8 mouse cellular contexts compared by ENCODE assay signal in the genomic region with DNA sequence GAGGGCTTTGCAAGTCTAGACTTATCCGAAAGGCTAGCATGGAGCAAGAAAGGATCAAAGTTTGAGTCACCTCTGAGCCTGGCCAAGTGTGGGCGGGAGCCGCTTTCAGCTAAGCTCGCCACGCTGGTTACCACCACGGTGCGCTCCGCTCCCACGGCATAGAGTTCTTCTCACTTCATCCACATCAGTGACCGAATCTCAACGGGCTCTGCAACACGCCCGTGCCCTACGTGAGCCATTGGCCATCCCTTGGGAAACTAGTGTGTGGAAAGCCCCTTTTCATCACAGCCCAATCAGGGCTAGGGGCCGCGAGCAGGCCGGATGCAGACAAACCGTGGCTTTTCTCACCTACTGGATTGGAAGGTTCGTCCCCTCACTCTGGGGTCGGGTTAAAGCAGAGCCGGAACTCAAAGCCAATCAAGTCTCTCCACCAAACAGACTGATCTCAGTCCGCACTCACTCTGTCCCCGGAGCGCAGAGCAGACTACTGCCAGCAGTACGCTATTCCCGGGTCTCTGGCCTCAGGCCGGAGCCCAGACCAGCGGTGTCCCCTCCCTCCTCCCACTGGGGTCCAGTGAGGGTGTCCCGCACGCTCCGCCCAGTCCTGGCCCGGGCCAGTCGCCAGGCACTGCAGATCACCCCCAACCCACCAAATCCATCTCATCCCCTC. TPM values are rescaled to one million over a fixed set of nuclear protein-coding genes. Genes with fewer than 3 reads are reported as not detected.
DNase-seq lines count a peak whose midpoint lies in the region; ATAC-seq and TF ChIP-seq lines count a peak whose summit lies in the region.

No protein-coding gene starts in this region.

- no peaks in the 10 kb centered on the region for H3K9me3 ChIP-seq in forebrain, embryonic 16.5 days (ENCODE audit: control insufficient read depth, low read length)
- no peaks in the 10 kb centered on the region for H3K9me3 ChIP-seq in hindbrain, embryonic 11.5 days (ENCODE audit: control insufficient read depth, low read length)
- no peaks in the 10 kb centered on the region for H3K9me3 ChIP-seq in limb, embryonic 15.5 days

- H3K9ac ChIP-seq in forebrain, embryonic 16.5 days (replicated peaks; ENCODE audit: low read depth, low read length): peak overlapping the region; percentile 75
- H3K9ac ChIP-seq in hindbrain, embryonic 11.5 days (ENCODE audit: low read depth, low read length): peak overlapping the region; percentile 76
- peak overlapping the region; percentile 76 for H3K9ac ChIP-seq in limb, embryonic 15.5 days

- peak; percentile 18 to 21 for DNase-seq in cerebellum, adult 18-20 months
- DNase-seq in cerebellum, adult 9-11 months: no peak
- DNase-seq in cerebellum, adult 2 months: peak in 1 of 2 experiments; percentile 32
- DNase-seq in hindbrain, embryonic 11.5 days (ENCODE audit: low spot score): peak; percentile 77
- peak; percentile 34 to 46 for DNase-seq in natural killer cell, adult 2 months (ENCODE audit: low spot score in 2 of 2)
- DNase-seq in T-cell, adult 2 months (ENCODE audit: low spot score): no peak

- TF ChIP-seq POLR2A in cerebellum, adult 2 months (IDR thresholded peaks at IDR 0.05; ENCODE audit: borderline replicate concordance, insufficient read depth, low read length): no peak

- peak; percentile 32 for ATAC-seq in forebrain, embryonic 16.5 days
- peak; percentile 74 for ATAC-seq in hindbrain, embryonic 11.5 days (ENCODE audit: low FRiP score)
- peak; percentile 37 for ATAC-seq in limb, embryonic 15.5 days (ENCODE audit: insufficient number of reproducible peaks, low FRiP score, low TSS enrichment, low read depth)

- no peaks in the 10 kb centered on the region for H3K4me1 ChIP-seq in cerebellum, adult 2 months (ENCODE audit: control insufficient read depth, insufficient read depth, low read length)
- H3K4me1 ChIP-seq in forebrain, embryonic 16.5 days (replicated peaks; ENCODE audit: control insufficient read depth, insufficient read depth, low read length): peaks cover 39% of the 10 kb centered on the region
- H3K4me1 ChIP-seq in hindbrain, embryonic 11.5 days (replicated peaks; ENCODE audit: control insufficient read depth, insufficient read depth, low read length): peaks cover 12% of the 10 kb centered on the region
- peaks cover 56% of the 10 kb centered on the region for H3K4me1 ChIP-seq in limb, embryonic 15.5 days

- TF ChIP-seq CTCF in cerebellum, adult 2 months (IDR thresholded peaks at IDR 0.05; ENCODE audit: borderline replicate concordance, insufficient read depth, low read depth, low read length): no peak

- H3K27me3 ChIP-seq in cerebellum, adult 2 months (ENCODE audit: control insufficient read depth, insufficient read depth, low read length): no peaks in the 10 kb centered on the region
- no peaks in the 10 kb centered on the region for H3K27me3 ChIP-seq in forebrain, embryonic 16.5 days (replicated peaks; ENCODE audit: control insufficient read depth, insufficient read depth, low read length)
- no peaks in the 10 kb centered on the region for H3K27me3 ChIP-seq in hindbrain, embryonic 11.5 days (ENCODE audit: control insufficient read depth, insufficient read depth, low read length)
- H3K27me3 ChIP-seq in limb, embryonic 15.5 days: no peaks in the 10 kb centered on the region

- H3K4me3 ChIP-seq in cerebellum, adult 2 months (replicated peaks; ENCODE audit: insufficient read depth, low read depth, low read length): peak overlapping the region; percentile 50
- peak overlapping the region; percentile 76 for H3K4me3 ChIP-seq in forebrain, embryonic 16.5 days (replicated peaks; ENCODE audit: low read length)
- H3K4me3 ChIP-seq in hindbrain, embryonic 11.5 days (ENCODE audit: low read depth, low read length): peak overlapping the region; percentile 78
- peak overlapping the region; percentile 79 for H3K4me3 ChIP-seq in limb, embryonic 15.5 days

- no peaks in the 10 kb centered on the region for H3K36me3 ChIP-seq in forebrain, embryonic 16.5 days (ENCODE audit: control insufficient read depth, insufficient read depth)
- H3K36me3 ChIP-seq in hindbrain, embryonic 11.5 days (ENCODE audit: control insufficient read depth, insufficient read depth, low read length): no peaks in the 10 kb centered on the region
- H3K36me3 ChIP-seq in limb, embryonic 15.5 days: no peaks in the 10 kb centered on the region; the same call in 1 of the 2 replicates

- H3K4me2 ChIP-seq in forebrain, embryonic 16.5 days (ENCODE audit: low read length): peak overlapping the region; percentile 83
- H3K4me2 ChIP-seq in hindbrain, embryonic 11.5 days (replicated peaks; ENCODE audit: low read depth, low read length): peak overlapping the region; percentile 87
- peak overlapping the region; percentile 79 for H3K4me2 ChIP-seq in limb, embryonic 15.5 days

- H3K27ac ChIP-seq in cerebellum, adult 2 months (ENCODE audit: insufficient read depth, low read length): no peak overlapping the region
- H3K27ac ChIP-seq in forebrain, embryonic 16.5 days (ENCODE audit: low read length): peak overlapping the region; percentile 87
- peak overlapping the region; percentile 71 for H3K27ac ChIP-seq in hindbrain, embryonic 11.5 days (ENCODE audit: low read depth, low read length)
- peak overlapping the region; percentile 96 for H3K27ac ChIP-seq in limb, embryonic 15.5 days

- 2% methylated on average over 33 of the region's 33 CpGs for WGBS in cerebellum, adult 2 months
- WGBS in forebrain, embryonic 16.5 days: 1% methylated on average over 33 of the region's 33 CpGs
- under 1% methylated on average over 33 of the region's 33 CpGs for WGBS in hindbrain, embryonic 11.5 days
- WGBS in limb, embryonic 15.5 days: 1% methylated on average over 33 of the region's 33 CpGs

RNA-seq across cellular contexts. Expression of gene Tsku, which starts 1.0 kb away (rescaled TPM):
- 1.7 and 1.9 TPM in 2 replicates for polyA plus RNA-seq in cerebellum, adult 2 months (2012; rRNA removed)
- 7.9 and 8.0 TPM in 2 replicates for polyA plus RNA-seq in forebrain, embryonic 16.5 days (2015; fragmentation: Nextera tagmentation; extraction: Ambion mirVana)
- polyA plus RNA-seq in hindbrain, embryonic 11.5 days (2014; fragmentation: Nextera tagmentation; extraction: Ambion mirVana): 6.7 and 9.1 TPM in 2 replicates
- 20.7 and 21.6 TPM in 2 replicates for polyA plus RNA-seq in limb, embryonic 15.5 days (2015; fragmentation: Nextera tagmentation; extraction: Ambion mirVana)

RNA-seq across cellular contexts. Expression of gene Acer3, which starts 39.1 kb away (rescaled TPM):
- 11.5 and 11.8 TPM in 2 replicates for polyA plus RNA-seq in cerebellum, adult 2 months (2012; rRNA removed)
- polyA plus RNA-seq in forebrain, embryonic 16.5 days (2015; fragmentation: Nextera tagmentation; extraction: Ambion mirVana): 8.5 and 9.1 TPM in 2 replicates
- 16.9 and 17.5 TPM in 2 replicates for polyA plus RNA-seq in hindbrain, embryonic 11.5 days (2014; fragmentation: Nextera tagmentation; extraction: Ambion mirVana)
- 47.2 and 48.3 TPM in 2 replicates for polyA plus RNA-seq in limb, embryonic 15.5 days (2015; fragmentation: Nextera tagmentation; extraction: Ambion mirVana)

Comparison
In these comparisons a context has a peak if more than half of its experiments do, and no peak if none do; other contexts are left out.
1. DNase-seq: peak in cerebellum, adult 18-20 months (2 of 2), hindbrain, embryonic 11.5 days (single experiment) and natural killer cell, adult 2 months (2 of 2); none in cerebellum, adult 9-11 months (single experiment) and T-cell, adult 2 months (single experiment).
2. Peak in every context shown above with its lines, with median percentiles within 50 percentile points of each other: H3K4me3 ChIP-seq, ATAC-seq, H3K4me2 ChIP-seq and H3K9ac ChIP-seq.